Mouse (Mus musculus): ENCODE data around the gene Slc23a4.

DNA sequence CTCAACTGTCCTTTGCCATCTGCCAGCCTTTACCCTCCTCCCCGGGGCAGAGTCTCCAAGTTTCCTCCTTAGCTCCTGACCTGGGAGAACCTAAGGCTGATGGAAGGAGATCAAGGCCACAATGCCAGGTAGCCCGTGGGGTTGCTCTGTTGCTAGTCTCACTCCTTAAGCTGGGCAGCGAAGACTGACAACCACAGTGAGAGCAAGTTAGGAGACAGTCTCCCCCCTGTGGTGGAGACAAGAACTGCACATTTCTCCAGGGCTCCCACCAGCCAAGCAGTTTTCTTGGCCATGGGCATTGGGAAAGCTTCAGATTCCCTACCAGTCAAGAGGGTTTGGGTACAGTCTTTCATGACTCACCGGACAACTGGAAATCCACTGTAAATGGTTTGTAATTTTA is 61.0 kb downstream of the Slc23a4 start:
- TF ChIP-seq CTCF (conservative IDR thresholded peaks at IDR 0.05; ENCODE audit: low read length): peak; percentile 91
- no peak for TF ChIP-seq POU5F1 (IDR thresholded peaks at IDR 0.05; ENCODE audit: borderline replicate concordance, low read length)
